Mouse (Mus musculus) heart, adult 2 months (tissue): ENCODE measurements around the gene Spocd1.
"Not testable (repeated sequence)": the region's sequence is repeated elsewhere in the genome, so short reads cannot be mapped to it uniquely, and the experiment has no call there.

Source experiments
- CTCF ChIP-seq: fragments of 200-600 bp; IDR thresholded peaks from 2 replicates; pipeline ENCODE4 v1.8.1; 2022; ENCODE audit warnings: antibody characterized with exemption, mild to moderate bottlenecking, moderate library complexity
- EP300 ChIP-seq: fragments of 200-500 bp; IDR thresholded peaks from 2 replicates; pipeline ENCODE4 v1.6.1; 2011; ENCODE audit warnings: low read depth, low read length, control low read depth; ENCODE audit not compliant: insufficient read depth
- POLR2A ChIP-seq: fragments of 200-500 bp; IDR thresholded peaks from 2 replicates; pipeline ENCODE4 v1.6.1; 2011; ENCODE audit warnings: mild to moderate bottlenecking, low read depth, low read length, control low read depth; ENCODE audit not compliant: insufficient read depth

DNA sequence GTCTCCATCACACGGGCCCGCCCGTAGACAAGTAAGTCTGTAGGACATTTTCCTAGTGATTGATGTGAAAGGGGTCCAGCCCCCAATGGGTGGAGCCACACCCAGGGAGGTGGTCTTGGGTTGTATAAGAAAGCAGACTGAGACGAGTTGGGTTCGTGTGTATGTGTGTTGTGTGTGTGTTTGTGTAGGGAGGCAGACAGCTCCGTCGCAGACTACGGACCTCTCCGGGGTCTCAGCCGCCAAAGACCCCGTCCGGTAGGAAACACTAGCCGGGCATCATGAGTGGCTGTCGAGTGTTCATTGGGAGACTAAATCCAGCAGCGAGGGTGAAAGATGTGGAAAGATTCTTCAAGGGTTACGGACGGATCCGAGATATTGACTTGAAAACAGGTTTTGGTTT is 30.2 kb upstream of the Spocd1 start:
- TF ChIP-seq CTCF, POLR2A, EP300: not testable (repeated sequence)
